Mouse (Mus musculus): ENCODE measurements around the gene Gm49322.
"Not testable (repeated sequence)": the region's sequence is repeated elsewhere in the genome, so short reads cannot be mapped to it uniquely, and the experiment has no call there.

Gm49322 gene

GRCm38 (mm10) chr10:80605721-80606120 is at the start of gene Gm49322:
Gene Gm49322, plus strand, starts transcription at chr10:80606021.
- DNase-seq (ENCODE audit: low spot score): not testable (repeated sequence)

DNA sequence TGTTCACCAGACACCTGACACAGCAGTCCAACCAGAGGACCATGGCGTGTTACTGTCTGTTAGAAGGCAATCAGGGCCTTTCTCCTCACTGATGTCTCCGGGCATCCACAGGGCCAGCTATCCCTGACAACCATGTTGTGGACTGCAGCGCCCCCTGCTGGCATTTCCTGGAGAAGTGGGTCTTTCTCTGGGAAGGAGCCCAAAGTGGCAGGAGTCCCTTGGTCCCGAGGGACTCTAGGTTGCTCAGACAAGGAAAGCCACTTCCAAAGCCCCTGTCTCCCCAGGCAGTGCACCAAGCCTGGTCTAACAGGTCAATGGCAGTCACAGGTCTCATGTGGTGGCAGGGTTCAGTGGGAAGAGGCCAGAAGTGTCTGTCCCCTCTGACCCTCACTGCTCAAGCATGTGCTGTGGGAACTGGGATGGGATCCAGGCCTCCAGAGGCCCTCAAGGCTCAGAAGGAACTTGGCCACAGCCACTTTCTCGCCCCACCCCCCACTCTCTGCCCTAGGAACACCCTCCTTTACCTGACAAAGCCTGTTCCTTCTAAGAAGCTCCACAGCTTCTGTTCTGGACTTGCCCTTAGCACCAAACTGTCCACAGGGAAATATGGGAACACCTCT is 48.4 kb upstream of the Gm49322 start:
- peak; percentile 85 for DNase-seq (ENCODE audit: low spot score)

DNA sequence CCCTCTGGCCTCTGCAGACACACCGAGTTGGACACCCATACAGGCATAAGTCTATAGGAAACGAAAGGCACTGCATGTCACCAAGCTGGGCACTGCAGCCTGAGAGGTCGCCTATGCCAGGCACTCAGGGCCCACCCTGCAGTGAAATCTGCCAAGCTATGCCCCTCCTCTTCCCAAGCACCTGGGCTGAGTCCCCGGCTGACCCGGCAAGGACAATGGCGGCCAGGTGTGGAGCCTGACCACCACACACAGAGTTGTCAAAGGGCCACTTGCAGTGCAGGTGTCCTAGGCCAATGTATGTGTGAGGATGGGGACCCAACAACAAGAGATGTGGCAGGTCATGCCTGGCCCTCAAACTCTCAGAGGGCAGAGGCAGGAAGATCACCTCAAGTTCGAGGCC is 46.4 kb upstream of the Gm49322 start:
- no peak for DNase-seq (ENCODE audit: low spot score)

- no peak for DNase-seq (ENCODE audit: low spot score)
Observed at GRCm38 (mm10) chr10:80560621-80561020, 45.2 kb upstream of the Gm49322 start.

DNA sequence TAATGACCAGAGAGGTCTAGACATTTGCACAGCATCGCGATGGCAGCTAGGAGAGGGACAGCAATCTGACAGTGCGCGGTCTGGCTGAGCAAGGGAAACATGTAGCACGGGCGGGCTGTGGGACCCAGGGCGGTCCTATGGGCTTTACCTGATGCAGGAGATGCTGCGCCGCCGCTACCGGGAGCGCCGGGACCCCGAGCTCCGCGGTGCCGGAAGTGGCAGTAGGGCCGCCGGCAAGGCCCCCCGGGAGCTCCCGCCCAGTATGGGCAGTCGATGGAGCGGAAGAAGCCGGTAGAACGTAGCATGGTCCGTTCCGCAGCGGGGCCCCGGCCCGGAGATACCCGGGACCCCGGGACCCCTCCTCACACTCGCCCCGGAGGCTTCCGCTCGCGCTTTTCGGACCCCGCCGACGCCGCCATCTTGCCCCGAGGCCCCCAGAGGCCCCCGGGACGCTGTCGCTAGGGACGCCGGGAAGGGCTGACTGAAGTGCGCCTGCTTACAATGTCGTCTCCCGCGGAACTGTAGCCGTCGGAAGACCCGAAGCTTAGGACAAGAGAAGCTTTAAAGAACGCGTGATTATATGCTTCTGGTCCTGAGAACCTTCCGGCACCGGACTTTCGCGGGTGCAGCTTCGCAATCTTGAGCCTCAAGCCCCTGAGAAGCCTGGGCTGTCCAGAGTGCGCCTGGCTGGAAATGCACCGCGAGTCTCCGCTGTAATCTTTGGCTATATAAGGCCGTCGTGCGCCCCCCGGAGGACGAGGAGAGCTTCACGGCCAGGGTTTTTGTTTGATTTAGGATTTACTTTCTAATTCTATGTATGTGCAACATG is 44.5 kb upstream of the Gm49322 start, which contains the start of gene Rexo1:
Gene Rexo1 (minus strand): TSS at position 445 of the 829 bp plus-strand sequence.
- peak; percentile 94 for DNase-seq (ENCODE audit: low spot score)

GRCm38 (mm10) chr10:80566375-80567092 is 39.3 kb upstream of the Gm49322 start:
- peak; percentile 84 for DNase-seq (ENCODE audit: low spot score)

DNA sequence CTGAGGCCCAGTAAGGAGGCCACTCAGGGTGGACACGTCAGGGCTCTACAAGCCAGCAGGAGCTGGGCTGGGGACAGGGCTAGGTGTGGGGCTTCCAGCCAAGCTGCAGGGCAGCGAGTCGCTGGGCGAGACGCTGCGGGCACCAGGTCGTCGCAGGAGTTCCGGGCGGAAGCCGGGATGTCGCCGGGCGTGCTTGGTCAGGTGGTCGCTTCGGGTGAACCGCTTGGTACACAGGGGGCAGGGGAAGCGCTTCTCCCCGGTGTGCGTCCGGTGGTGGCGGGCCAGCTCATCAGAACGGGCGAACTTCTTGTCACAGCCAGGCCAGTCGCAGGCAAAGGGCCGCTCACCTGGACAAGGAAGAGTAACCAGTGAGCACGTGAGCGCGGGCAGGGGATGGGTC is 36.9 kb upstream of the Gm49322 start:
- DNase-seq (ENCODE audit: low spot score): no peak

DNA sequence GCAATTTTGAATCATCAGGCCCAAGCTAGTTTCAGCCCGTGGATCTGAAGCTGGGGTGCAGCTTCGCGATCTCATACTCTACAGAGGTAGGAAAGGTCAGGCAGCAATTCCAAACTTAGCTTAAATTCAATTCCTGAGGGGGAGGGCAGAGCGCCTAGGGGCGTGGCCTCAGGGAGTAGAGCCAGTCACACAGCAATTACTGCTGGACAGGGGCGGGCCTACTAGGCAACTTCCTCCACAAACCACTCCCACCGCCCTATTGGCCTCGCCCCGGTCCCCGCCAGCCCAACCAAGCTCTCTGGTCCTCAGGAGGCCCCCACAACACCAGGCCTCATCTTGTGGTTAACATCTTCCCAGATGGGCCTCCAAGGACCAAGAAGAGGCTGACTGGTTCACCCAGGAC is 36.2 kb upstream of the Gm49322 start:
- no peak for DNase-seq (ENCODE audit: low spot score)

- DNase-seq (ENCODE audit: low spot score): no peak
Observed at GRCm38 (mm10) chr10:80570419-80570818, 35.4 kb upstream of the Gm49322 start.

DNA sequence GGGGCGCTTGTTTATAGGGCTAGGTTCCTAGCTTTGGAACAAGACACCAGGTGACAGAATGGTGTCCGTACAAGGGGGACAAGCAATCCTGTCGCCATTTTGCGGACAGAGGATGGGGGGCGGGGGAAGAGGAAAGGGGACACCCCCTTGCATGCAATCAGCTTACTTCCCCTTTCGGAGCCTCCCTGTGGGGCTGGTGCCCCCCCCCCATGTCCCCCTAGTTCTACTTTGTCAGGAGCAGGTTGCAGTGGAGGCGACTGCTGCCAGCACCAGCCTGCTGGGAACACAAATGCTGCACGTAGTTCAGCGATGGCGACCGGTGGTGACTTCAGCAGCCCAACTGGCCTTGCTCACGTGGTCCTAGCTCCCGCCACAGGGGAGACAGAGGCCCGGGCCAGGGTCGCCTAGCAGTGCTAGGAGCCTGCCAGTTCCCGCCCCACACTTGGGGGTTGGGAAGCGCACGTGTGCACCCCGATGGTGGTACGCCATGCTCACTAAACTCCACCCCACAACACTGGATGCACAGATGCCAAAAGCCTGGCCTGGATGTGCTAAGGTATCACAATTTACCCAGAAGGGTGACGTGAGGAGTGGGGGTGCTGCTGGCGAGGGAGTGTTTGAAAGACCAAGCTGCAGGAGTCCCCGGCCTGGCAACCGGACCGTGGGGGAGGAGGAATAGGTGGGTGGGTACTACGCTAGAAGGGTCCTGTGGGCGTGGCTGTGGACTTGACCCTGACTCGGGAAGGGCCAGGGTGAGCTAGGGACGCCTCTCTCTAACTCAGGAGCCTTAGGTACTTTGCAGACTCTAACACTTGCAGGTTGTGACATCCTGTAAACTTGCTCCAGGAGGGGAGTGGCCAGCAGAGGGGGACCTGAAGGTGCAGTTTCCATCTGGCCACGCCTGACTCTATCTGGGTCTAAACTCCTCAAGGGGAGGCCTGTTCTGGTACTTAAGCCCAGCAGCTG is 34.7 kb upstream of the Gm49322 start:
- DNase-seq (ENCODE audit: low spot score): no peak

- DNase-seq (ENCODE audit: low spot score): no peak
Observed at GRCm38 (mm10) chr10:80572477-80572876, 33.3 kb upstream of the Gm49322 start.

DNA sequence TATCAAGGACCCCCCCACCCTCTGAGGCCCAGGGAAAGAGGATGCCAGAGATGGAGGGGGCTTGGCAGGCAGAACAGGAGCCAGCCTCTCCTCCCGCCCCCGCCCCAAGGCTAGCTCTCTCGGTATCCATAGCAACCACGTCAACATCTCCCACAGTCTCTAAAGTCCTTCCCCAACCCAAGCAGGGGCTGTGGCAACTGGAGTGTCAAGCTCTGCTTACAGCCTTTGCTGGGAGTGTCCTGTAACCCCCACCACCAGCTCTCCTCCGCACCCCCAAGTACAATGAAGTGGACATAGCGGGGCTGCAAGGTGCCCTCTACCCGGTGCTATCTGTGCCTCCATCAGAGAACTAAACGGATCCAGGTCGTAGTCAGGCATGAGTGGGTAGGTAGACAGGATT is 31.9 kb upstream of the Gm49322 start:
- peak; percentile 48 for DNase-seq (ENCODE audit: low spot score)

DNA sequence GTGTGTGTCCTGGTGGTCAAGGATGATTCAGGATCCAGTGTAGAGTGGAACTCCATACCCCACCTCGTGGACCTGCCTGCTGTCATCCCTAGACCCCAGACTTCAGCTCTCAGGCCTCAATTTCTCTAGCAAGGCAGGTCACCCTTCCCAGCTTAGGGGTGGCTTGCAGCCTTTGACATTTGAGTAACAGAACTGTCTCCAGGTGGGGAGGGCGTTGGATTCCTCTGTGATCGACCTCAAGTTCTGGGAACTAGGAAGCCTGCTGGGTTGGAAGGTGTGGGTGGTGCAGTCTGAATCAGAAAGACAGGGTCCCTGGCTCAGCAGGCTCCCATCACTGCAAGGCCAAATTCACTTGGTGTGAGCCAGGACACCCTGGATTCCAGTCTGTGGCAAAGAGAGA is 30.9 kb upstream of the Gm49322 start:
- DNase-seq (ENCODE audit: low spot score): no peak

DNA sequence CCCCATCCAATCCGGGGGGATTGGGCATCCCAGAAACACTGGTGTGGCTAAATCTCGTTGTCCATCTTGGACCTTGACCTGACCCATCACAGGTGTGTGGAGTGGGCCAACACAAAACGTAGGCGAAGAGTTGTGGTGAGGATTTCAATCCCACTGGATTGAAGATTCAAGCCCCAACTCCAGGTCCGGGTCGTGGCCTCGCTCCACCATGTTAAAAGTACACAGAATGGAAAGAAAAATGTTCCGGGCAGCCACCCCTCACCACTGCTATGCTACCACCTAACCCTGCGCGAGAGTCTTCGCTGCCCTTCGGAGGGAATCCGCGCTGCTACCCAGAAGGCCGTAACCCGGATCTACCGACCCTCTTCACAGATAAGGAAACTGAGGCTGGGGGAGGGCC is 29.9 kb upstream of the Gm49322 start:
- no peak for DNase-seq (ENCODE audit: low spot score)

- DNase-seq (ENCODE audit: low spot score): peak; percentile 75
Observed at GRCm38 (mm10) chr10:80576351-80577194, 29.2 kb upstream of the Gm49322 start.

DNA sequence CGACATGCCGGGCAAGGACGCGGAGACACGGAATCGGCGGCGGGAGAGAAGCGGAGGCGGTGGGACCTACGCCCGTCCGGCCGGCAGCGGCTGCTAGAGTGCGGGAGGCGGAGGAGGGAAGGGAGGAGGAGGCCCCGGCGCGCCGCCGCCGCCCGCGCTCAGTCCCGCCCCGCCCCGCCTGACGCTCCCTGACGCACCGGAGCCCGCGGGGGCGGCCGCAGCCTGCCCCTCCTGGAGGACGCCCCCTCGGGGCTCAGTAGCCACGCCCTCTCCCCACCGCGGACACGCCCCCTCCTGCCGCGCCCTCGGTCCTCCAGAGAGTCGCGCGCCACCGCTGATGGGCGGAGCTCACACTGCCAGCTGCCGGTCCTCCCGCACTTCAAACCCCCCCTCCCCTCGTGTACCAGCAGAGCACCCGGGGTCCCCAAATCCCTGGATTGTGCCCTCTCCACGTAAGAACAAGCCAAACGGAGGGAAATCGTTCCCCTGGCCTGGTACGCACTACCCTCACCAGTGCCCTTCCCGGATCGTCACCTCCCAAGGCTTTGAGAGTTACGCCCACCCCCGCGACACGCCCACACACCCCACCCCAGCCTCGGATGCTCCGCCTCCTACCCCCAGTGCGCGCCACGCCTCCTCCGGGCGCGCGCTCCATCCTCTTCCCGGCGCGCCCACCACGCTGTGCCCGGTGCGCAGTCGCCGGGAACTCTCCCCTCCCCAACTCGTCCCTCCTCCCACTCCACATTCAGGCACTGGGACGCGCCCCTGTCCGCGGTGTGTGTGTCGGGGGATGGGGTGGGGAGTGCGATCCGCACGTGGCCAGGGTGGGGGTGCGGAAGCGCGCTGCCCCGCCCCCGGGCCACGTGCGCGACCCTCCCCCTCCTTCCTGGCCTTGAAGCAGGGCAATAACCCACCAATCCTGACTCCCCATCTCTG is 28.4 kb upstream of the Gm49322 start, which contains the start of gene Klf16:
Gene Klf16 (minus strand): TSS at position 127 of the 936 bp plus-strand sequence.
- peak; percentile 96 for DNase-seq (ENCODE audit: low spot score)

DNA sequence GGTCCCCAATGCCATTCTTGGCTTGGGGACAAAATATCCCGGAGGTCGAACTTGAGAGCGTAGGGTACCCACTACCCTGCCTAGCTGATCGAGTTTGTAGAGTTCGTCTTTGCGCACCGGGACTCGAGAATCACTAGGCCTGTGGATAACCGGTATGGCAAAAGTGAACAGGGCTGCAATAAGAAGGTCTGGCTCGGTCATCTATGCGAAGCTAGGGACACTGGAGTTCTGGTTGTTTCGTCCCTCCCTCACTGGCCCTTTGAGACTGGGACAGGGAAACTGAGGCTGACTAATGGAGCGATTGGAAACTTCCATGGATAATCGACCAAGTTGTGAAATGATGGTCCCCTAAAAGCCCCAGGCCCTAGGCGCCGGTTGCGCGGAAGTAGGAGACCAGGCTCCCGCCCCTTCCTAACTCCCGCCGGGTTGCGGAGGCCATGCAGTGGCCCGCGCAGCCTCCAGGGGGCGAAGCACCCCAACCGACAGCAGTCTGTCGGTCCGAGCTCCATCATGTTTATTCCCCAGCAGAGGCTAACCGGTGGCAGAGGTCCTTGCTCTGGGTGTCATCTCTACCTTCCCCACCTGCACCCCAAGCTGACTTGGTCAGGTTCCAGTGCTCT is 27.6 kb upstream of the Gm49322 start:
- DNase-seq (ENCODE audit: low spot score): peak; percentile 89

DNA sequence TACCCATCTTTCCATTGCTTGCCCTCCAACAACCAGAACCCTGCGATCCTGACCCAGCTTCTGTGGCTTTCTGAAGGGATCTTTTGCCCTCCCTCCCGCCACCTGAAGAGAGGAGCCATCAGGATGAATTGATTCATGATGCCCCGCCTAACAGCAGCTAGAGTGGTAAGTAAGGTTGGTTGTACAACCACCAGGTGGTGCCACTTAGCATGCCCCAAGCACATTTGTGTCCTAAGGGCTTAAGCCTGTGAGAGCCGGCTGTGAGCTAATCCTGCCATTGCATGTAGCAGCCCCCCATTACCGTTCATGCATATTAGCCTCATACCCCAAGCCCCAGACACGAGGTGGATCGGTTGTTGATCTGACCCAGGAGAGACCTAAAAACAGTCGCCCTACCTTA is 26.9 kb upstream of the Gm49322 start:
- DNase-seq (ENCODE audit: low spot score): peak; percentile 90

DNA sequence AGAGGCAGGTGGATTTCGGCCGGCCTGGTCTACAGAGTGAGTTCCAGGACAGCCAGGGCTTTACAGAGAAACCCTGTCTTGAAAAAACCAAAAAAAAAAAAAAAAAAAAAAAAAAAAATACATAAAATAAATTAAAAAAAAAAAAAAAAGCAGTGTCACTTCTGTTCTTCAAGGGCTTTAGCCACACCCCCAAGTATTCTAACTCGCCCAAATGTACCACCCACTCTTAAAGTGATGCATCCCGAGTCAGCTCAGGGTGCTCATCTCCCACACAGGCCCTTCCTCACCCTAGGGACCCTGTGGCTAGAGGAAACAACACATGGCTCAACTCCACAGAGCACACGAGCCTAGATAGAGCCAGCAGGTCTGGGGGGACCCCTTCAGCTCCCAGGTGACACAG is 22.8 kb upstream of the Gm49322 start:
- no peak for DNase-seq (ENCODE audit: low spot score)
